ENCODE assay signal across 10 mouse cellular contexts in genomic region chr12:83114396-83115053, GRCm38 (mm10).
DNase-seq lines count a peak whose midpoint lies in the region; ATAC-seq and TF ChIP-seq lines count a peak whose summit lies in the region.
"Had no signal": no experiment of that assay in that cellular context is flagged by ENCODE, and none has a peak within 500 bp of the region (broad histone marks: within the 10 kb centered on the region; RNA-seq: fewer than 3 reads in every experiment).

No protein-coding gene starts in this region.

- no peak overlapping the region for H3K9ac ChIP-seq in liver, postnatal 0 days (replicated peaks)

- ATAC-seq in common myeloid progenitor, adult 5-6 weeks (replicated peaks; ENCODE audit: low read depth, poor library complexity, severe bottlenecking) = peak; percentile 48; the same call in 1 of the 2 replicates
- ATAC-seq in liver, postnatal 0 days = peak; percentile 42
- no peak; the same call in 1 of the 2 replicates for ATAC-seq in megakaryocyte-erythroid progenitor cell, adult 5-6 weeks (replicated peaks; ENCODE audit: low FRiP score, low TSS enrichment, poor library complexity, severe bottlenecking)

- no peak overlapping the region for H3K4me3 ChIP-seq in C2C12 (ENCODE audit: insufficient read depth, poor library complexity, severe bottlenecking)
- H3K4me3 ChIP-seq in liver, postnatal 0 days (ENCODE audit: low read depth, low read length) = no peak overlapping the region
- H3K4me3 ChIP-seq: erythroblast, embryonic 14.5 days; myocyte had no signal

- peak; percentile 47 for DNase-seq in ZHBTc4 (ENCODE audit: low read depth, low spot score)
- DNase-seq in gastrocnemius, postnatal 14 days = peak; percentile 62
- DNase-seq in kidney, postnatal 25 days = peak; percentile 62 to 83
- DNase-seq in liver, postnatal 0 days = peak; percentile 75
- DNase-seq in retina, postnatal 1 day = peak; percentile 69

- TF ChIP-seq EP300 in liver, postnatal 0 days (IDR thresholded peaks at IDR 0.05; ENCODE audit: low read depth) = no peak

- intact Hi-C loops in gastrocnemius, postnatal 14 days (cut with DNase I; ENCODE audit: low total_unique reads) = loop anchor here (2.0 to 10.0 kb wide), 2 partner anchors 190 to 388 kb away; no protein-coding TSS in a partner anchor

- no peaks in the 10 kb centered on the region for H3K27me3 ChIP-seq in C2C12 (ENCODE audit: control insufficient read depth, insufficient read depth, insufficient read length)
- H3K27me3 ChIP-seq in liver, postnatal 0 days (ENCODE audit: insufficient read depth, low read length) = no peaks in the 10 kb centered on the region; the same call in 1 of the 2 replicates

- no peak overlapping the region for H3K27ac ChIP-seq in liver, postnatal 0 days (ENCODE audit: low read depth)

- WGBS in liver, postnatal 0 days (ENCODE audit: insufficient replicate concordance) = 34% methylated on average over 5 of the region's 5 CpGs

- no peaks in the 10 kb centered on the region for H3K9me3 ChIP-seq in liver, postnatal 0 days (ENCODE audit: low read length)

- TF ChIP-seq CTCF in C2C12 (IDR thresholded peaks at IDR 0.05; ENCODE audit: control insufficient read depth, insufficient read depth, insufficient read length) = peak; percentile 51
- TF ChIP-seq CTCF in liver, postnatal 0 days (IDR thresholded peaks at IDR 0.05; ENCODE audit: low read depth) = peak; percentile 92

- no peak overlapping the region for H3K4me2 ChIP-seq in liver, postnatal 0 days (ENCODE audit: low read depth, low read length)

- no peak overlapping the region for H3ac ChIP-seq in C2C12 (ENCODE audit: control insufficient read depth, insufficient read length, low read depth)

- no peaks in the 10 kb centered on the region for H3K79me2 ChIP-seq in C2C12 (ENCODE audit: control insufficient read depth, insufficient read depth)

- no peaks in the 10 kb centered on the region for H3K36me3 ChIP-seq in C2C12 (ENCODE audit: control insufficient read depth, insufficient read depth)
- H3K36me3 ChIP-seq in liver, postnatal 0 days (replicated peaks; ENCODE audit: insufficient read depth, low read length) = no peaks in the 10 kb centered on the region

- peaks cover 12% of the 10 kb centered on the region for H3K4me1 ChIP-seq in liver, postnatal 0 days (ENCODE audit: insufficient read depth)

- H3K79me3 ChIP-seq in C2C12 (ENCODE audit: low read depth) = no peaks in the 10 kb centered on the region

TF ChIP-seq in C2C12, 6 proteins besides CTCF, POLR2A, EP300 and RAD21:
- TF ChIP-seq MYOG (IDR thresholded peaks at IDR 0.05; ENCODE audit: control insufficient read depth, extremely low read depth, insufficient read length) = no peak
- TF ChIP-seq MYOD1 (IDR thresholded peaks at IDR 0.05; ENCODE audit: control insufficient read depth, insufficient read length, low read depth) = no peak
- no peak for TF ChIP-seq USF1 (IDR thresholded peaks at IDR 0.05; ENCODE audit: low read depth)
TF ChIP-seq in C2C12: peak in this region for 0.
